Mouse (Mus musculus): ENCODE data around the gene Rsrc1. TPM values are rescaled to one million over a fixed set of nuclear protein-coding genes. Genes with fewer than 3 reads are reported as not detected.
"Not testable (repeated sequence)": the region's sequence is repeated elsewhere in the genome, so short reads cannot be mapped to it uniquely, and the experiment has no call there.

Rsrc1 gene
- total RNA-seq, 2 experiments from 2014 or later: 19.3 to 20.4 TPM

GRCm38 (mm10) chr3:67232617-67233241, 251.5 kb downstream of the Rsrc1 start:
- intact Hi-C loops (cut with DNase I): no loop called here

GRCm38 (mm10) chr3:67242451-67242850, 261.3 kb downstream of the Rsrc1 start:
- DNase-seq; intact Hi-C loops (cut with DNase I): not testable (repeated sequence)

More at GRCm38 (mm10) chr3:67232617-67233241, 251.5 kb downstream of the Rsrc1 start:
- DNase-seq: no peak

- peak in 1 of 2 experiments; percentile 14 for DNase-seq
- intact Hi-C loops (cut with DNase I): loop anchor here (2.0 to 5.0 kb wide), 2 partner anchors 290 to 857 kb away; no protein-coding TSS in a partner anchor
These were observed 286.3 kb downstream of the Rsrc1 start for GRCm38 (mm10) chr3:67267448-67267847.

- DNase-seq: no peak
- intact Hi-C loops (cut with DNase I): no loop called here
These were observed 298.6 kb downstream of the Rsrc1 start for GRCm38 (mm10) chr3:67279781-67280180.

GRCm38 (mm10) chr3:67280247-67280646, 299.1 kb downstream of the Rsrc1 start:
- intact Hi-C loops (cut with DNase I): no loop called here
- DNase-seq: no peak

GRCm38 (mm10) chr3:67284039-67284438, 302.8 kb downstream of the Rsrc1 start:
- DNase-seq: no peak
- intact Hi-C loops (cut with DNase I): no loop called here

GRCm38 (mm10) chr3:67284848-67285247, 303.7 kb downstream of the Rsrc1 start:
- intact Hi-C loops (cut with DNase I): no loop called here
- DNase-seq: peak; percentile 6 to 7

GRCm38 (mm10) chr3:67288664-67289063, 307.5 kb downstream of the Rsrc1 start:
- intact Hi-C loops (cut with DNase I): no loop called here

GRCm38 (mm10) chr3:67289482-67289881, 308.3 kb downstream of the Rsrc1 start:
- intact Hi-C loops (cut with DNase I): no loop called here
- DNase-seq: no peak

More at GRCm38 (mm10) chr3:67288664-67289063, 307.5 kb downstream of the Rsrc1 start:
- DNase-seq: no peak

- intact Hi-C loops (cut with DNase I): no loop called here
- DNase-seq: no peak
These were observed 327.5 kb downstream of the Rsrc1 start for GRCm38 (mm10) chr3:67308725-67309124.

GRCm38 (mm10) chr3:67309644-67310311, 328.6 kb downstream of the Rsrc1 start:
- intact Hi-C loops (cut with DNase I): no loop called here
- no peak for DNase-seq

GRCm38 (mm10) chr3:67311436-67311835, 330.2 kb downstream of the Rsrc1 start:
- intact Hi-C loops (cut with DNase I): no loop called here

GRCm38 (mm10) chr3:67322422-67322821, 341.2 kb downstream of the Rsrc1 start:
- DNase-seq: no peak
- intact Hi-C loops (cut with DNase I): no loop called here

More at GRCm38 (mm10) chr3:67311436-67311835, 330.2 kb downstream of the Rsrc1 start:
- DNase-seq: no peak

GRCm38 (mm10) chr3:67339558-67339957, 358.4 kb downstream of the Rsrc1 start:
- no peak for DNase-seq
- intact Hi-C loops (cut with DNase I): loop anchor here (5.0 kb wide), 1 partner anchor 372 kb away; no protein-coding TSS in a partner anchor

GRCm38 (mm10) chr3:67340921-67341320, 359.7 kb downstream of the Rsrc1 start:
- intact Hi-C loops (cut with DNase I): loop anchor here (5.0 kb wide), 1 partner anchor 364 kb away; no protein-coding TSS in a partner anchor

GRCm38 (mm10) chr3:67343004-67343662, 361.9 kb downstream of the Rsrc1 start:
- intact Hi-C loops (cut with DNase I): loop anchor here (5.0 kb wide), 1 partner anchor 366 kb away; no protein-coding TSS in a partner anchor

More at GRCm38 (mm10) chr3:67340921-67341320, 359.7 kb downstream of the Rsrc1 start:
- no peak for DNase-seq

GRCm38 (mm10) chr3:67344599-67344998, 363.4 kb downstream of the Rsrc1 start:
- intact Hi-C loops (cut with DNase I): loop anchor here (1.0 to 5.0 kb wide), 3 partner anchors 367 to 1012 kb away; no protein-coding TSS in a partner anchor
- DNase-seq: peak; percentile 62 to 80

More at GRCm38 (mm10) chr3:67343004-67343662, 361.9 kb downstream of the Rsrc1 start:
- no peak for DNase-seq

- intact Hi-C loops (cut with DNase I): no loop called here
These were observed 365.5 kb downstream of the Rsrc1 start for GRCm38 (mm10) chr3:67346674-67347073.

GRCm38 (mm10) chr3:67351406-67352127, 370.4 kb downstream of the Rsrc1 start:
- intact Hi-C loops (cut with DNase I): loop anchor here (2.0 to 5.0 kb wide), 3 partner anchors 41 to 217 kb away; no protein-coding TSS in a partner anchor

More at GRCm38 (mm10) chr3:67346674-67347073, 365.5 kb downstream of the Rsrc1 start:
- DNase-seq: no peak

GRCm38 (mm10) chr3:67352128-67352762, 371.1 kb downstream of the Rsrc1 start:
- peak; percentile 47 to 72 for DNase-seq
- intact Hi-C loops (cut with DNase I): loop anchor here (2.0 to 5.0 kb wide), 3 partner anchors 40 to 217 kb away; no protein-coding TSS in a partner anchor

More at GRCm38 (mm10) chr3:67351406-67352127, 370.4 kb downstream of the Rsrc1 start:
- no peak for DNase-seq
